Mouse (Mus musculus) heart, adult 9 months (tissue): ENCODE measurements around the gene Pold2.

ENCODE experiments used
- DNase-seq, 2 experiments: peaks; one replicate each; pipeline ENCODE4 v3.0.0; 2022; ENCODE audit warnings: low spot score in 2 of 2

Pold2 gene

GRCm38 (mm10) chr11:5877921-5878526 is at the start of gene Pold2:
Gene Pold2, minus strand, starts transcription at chr11:5878292.
- DNase-seq, result peak; percentile 98 to 99

- no peak for DNase-seq
These were observed 48.7 kb upstream of the Pold2 start for GRCm38 (mm10) chr11:5926696-5927220.

- no peak for DNase-seq
These were observed 46.6 kb upstream of the Pold2 start for GRCm38 (mm10) chr11:5924699-5925098.

- no peak for DNase-seq
These were observed 42.4 kb upstream of the Pold2 start for GRCm38 (mm10) chr11:5920323-5920960.

- no peak for DNase-seq
These were observed 41.5 kb upstream of the Pold2 start for GRCm38 (mm10) chr11:5919606-5920005.

GRCm38 (mm10) chr11:5918111-5918510 is 40.0 kb upstream of the Pold2 start:
- no peak for DNase-seq

- peak in 1 of 2 experiments; percentile 44 for DNase-seq
These were observed 38.1 kb upstream of the Pold2 start for GRCm38 (mm10) chr11:5916178-5916548.

- DNase-seq, result peak; percentile 56 to 77
These were observed 37.5 kb upstream of the Pold2 start for GRCm38 (mm10) chr11:5915429-5916177.

- peak in 1 of 2 experiments; percentile 27 for DNase-seq
These were observed 36.8 kb upstream of the Pold2 start for GRCm38 (mm10) chr11:5914940-5915339.

- DNase-seq, result no peak
These were observed 35.8 kb upstream of the Pold2 start for GRCm38 (mm10) chr11:5913936-5914335.

- DNase-seq, result no peak
These were observed 35.2 kb upstream of the Pold2 start for GRCm38 (mm10) chr11:5913256-5913655.

- peak in 1 of 2 experiments; percentile 47 for DNase-seq
These were observed 34.5 kb upstream of the Pold2 start for GRCm38 (mm10) chr11:5912635-5913034.

GRCm38 (mm10) chr11:5908642-5909041 is 30.6 kb upstream of the Pold2 start:
- DNase-seq, result no peak

- DNase-seq, result no peak
These were observed 29.0 kb upstream of the Pold2 start for GRCm38 (mm10) chr11:5907096-5907495.

- no peak for DNase-seq
These were observed 27.9 kb upstream of the Pold2 start for GRCm38 (mm10) chr11:5905778-5906518.

GRCm38 (mm10) chr11:5904871-5905270 is 26.8 kb upstream of the Pold2 start:
- no peak for DNase-seq

GRCm38 (mm10) chr11:5904357-5904756 is 26.3 kb upstream of the Pold2 start:
- DNase-seq, result no peak

- DNase-seq, result no peak
These were observed 25.8 kb upstream of the Pold2 start for GRCm38 (mm10) chr11:5903844-5904243.

- no peak for DNase-seq
These were observed 24.3 kb upstream of the Pold2 start for GRCm38 (mm10) chr11:5902390-5902789.

- no peak for DNase-seq
These were observed 23.9 kb upstream of the Pold2 start for GRCm38 (mm10) chr11:5901950-5902349.

- no peak for DNase-seq
These were observed 23.2 kb upstream of the Pold2 start for GRCm38 (mm10) chr11:5901320-5901719.

GRCm38 (mm10) chr11:5899286-5899685 is 21.2 kb upstream of the Pold2 start:
- DNase-seq, result no peak
